Mouse (Mus musculus) forebrain, embryonic 15.5 days (tissue): ENCODE data around the gene Babam1. TPM values are rescaled to one million over a fixed set of nuclear protein-coding genes. Genes with fewer than 3 reads are reported as not detected.
A peak's percentile ranks its signal among the peaks of the same experiment; 100 is the strongest.
"Not testable (repeated sequence)": the region's sequence is repeated elsewhere in the genome, so short reads cannot be mapped to it uniquely, and the experiment has no call there.

ENCODE experiments used
- ATAC-seq: fragments of 200-750 bp; cut with Nextera tagmentation; replicated peaks from 2 replicates; pipeline ENCODE4 v1.8.0; 2017; ENCODE audit warnings: mild to moderate bottlenecking, moderate TSS enrichment, moderate library complexity
- H3K27ac ChIP-seq: fragments of 300-500 bp; sonication (generic); replicated peaks from 2 replicates; pipeline ENCODE4 v1.5.1; 2015; ENCODE audit warnings: mild to moderate bottlenecking, inconsistent platforms
- H3K27me3 ChIP-seq: fragments of 300-500 bp; sonication (generic); 2 replicates; pipeline ENCODE4 v1.6.1; 2015; ENCODE audit warnings: inconsistent platforms
- H3K36me3 ChIP-seq: fragments of 300-500 bp; sonication (generic); 2 replicates; pipeline ENCODE4 v1.6.1; 2015; ENCODE audit warnings: mild to moderate bottlenecking, inconsistent platforms
- H3K4me1 ChIP-seq: fragments of 300-500 bp; sonication (generic); 2 replicates; pipeline ENCODE4 v1.6.1; 2015; ENCODE audit warnings: inconsistent platforms
- H3K4me2 ChIP-seq: fragments of 300-500 bp; sonication (generic); replicated peaks from 2 replicates; pipeline ENCODE4 v1.6.1; 2015; ENCODE audit warnings: mild to moderate bottlenecking, inconsistent platforms
- H3K4me3 ChIP-seq: fragments of 300-500 bp; sonication (generic); 2 replicates; pipeline ENCODE4 v1.5.1; 2015; ENCODE audit warnings: mild to moderate bottlenecking, inconsistent platforms
- H3K9ac ChIP-seq: fragments of 300-500 bp; sonication (generic); replicated peaks from 2 replicates; pipeline ENCODE4 v1.6.1; 2015; ENCODE audit warnings: mild to moderate bottlenecking, inconsistent platforms
- H3K9me3 ChIP-seq: fragments of 300-500 bp; sonication (generic); 2 replicates; pipeline ENCODE4 v1.6.1; 2016; ENCODE audit warnings: inconsistent platforms
- WGBS: fragments of 180-500 bp; shearing (Covaris S2); methylation state at CpG from one replicate; pipeline ENCODE4 v1.1.7; 2015; ENCODE audit warnings: mixed read lengths; 5-methylcytosine and 5-hydroxymethylcytosine counted together
- polyA plus RNA-seq: library from polyadenylated mRNA; unstranded; fragments of >200 nt; fragmentation: Nextera tagmentation; extraction: Ambion mirVana; gene quantifications from 2 replicates; pipeline ENCODE4 v1.2.1, GENCODE M21; 2015

Babam1 gene
- polyA plus RNA-seq, 1 experiment from 2014 or later = 102 TPM

- H3K4me1 ChIP-seq = peaks cover 19% of the 10 kb centered on the region
- no peaks in the 10 kb centered on the region for H3K9me3 ChIP-seq
- no peak for ATAC-seq
- no peak overlapping the region for H3K4me2 ChIP-seq
- no peak overlapping the region for H3K27ac ChIP-seq
- no peak overlapping the region for H3K9ac ChIP-seq
- H3K36me3 ChIP-seq = peaks cover 13% of the 10 kb centered on the region
- 94% methylated on average over 6 of the region's 6 CpGs for WGBS
- no peak overlapping the region for H3K4me3 ChIP-seq
- no peaks in the 10 kb centered on the region for H3K27me3 ChIP-seq
Measured at GRCm38 (mm10) chr8:71403107-71403885, 6.6 kb downstream of the Babam1 start.

GRCm38 (mm10) chr8:71404011-71404410 lies 7.3 kb downstream of the Babam1 start:
- Histone ChIP-seq H3K27ac (no peak overlapping the region), H3K36me3 (peaks cover 10% of the 10 kb centered on the region; the same call in 1 of the 2 replicates), H3K9me3 (no peaks in the 10 kb centered on the region), H3K9ac (no peak overlapping the region), H3K4me2 (no peak overlapping the region), H3K4me1 (peaks cover 19% of the 10 kb centered on the region), H3K27me3 (no peaks in the 10 kb centered on the region), H3K4me3 (no peak overlapping the region)
- ATAC-seq = no peak
- 90% methylated on average over 8 of the region's 8 CpGs for WGBS

DNA sequence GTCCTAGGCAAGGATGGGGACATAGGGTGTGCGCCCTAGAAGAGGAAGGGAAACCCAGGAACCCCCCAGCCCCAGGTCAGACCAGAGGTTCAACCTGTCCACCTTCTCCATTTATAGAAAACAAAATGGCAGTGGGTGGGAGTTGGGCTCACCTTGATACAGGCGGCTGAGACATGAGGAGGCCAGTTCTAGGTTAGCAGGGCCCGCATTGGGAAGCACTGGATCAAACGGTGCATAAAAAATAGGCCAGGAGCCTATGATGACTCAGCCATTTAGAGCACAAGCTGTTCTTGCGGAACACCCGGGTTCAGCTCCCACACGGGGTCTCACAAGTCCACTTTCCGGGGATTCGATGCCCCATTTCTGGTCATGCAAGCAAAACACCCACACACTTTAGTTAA lies 8.3 kb downstream of the Babam1 start:
- no peak for ATAC-seq
- H3K4me1 ChIP-seq = peaks cover 19% of the 10 kb centered on the region
- H3K4me2 ChIP-seq = no peak overlapping the region
- H3K27ac ChIP-seq = no peak overlapping the region
- H3K36me3 ChIP-seq = peaks cover 6% of the 10 kb centered on the region; the same call in 1 of the 2 replicates
- no peaks in the 10 kb centered on the region for H3K27me3 ChIP-seq
- H3K4me3 ChIP-seq = no peak overlapping the region
- WGBS = 85% methylated on average over 9 of the region's 9 CpGs
- no peak overlapping the region for H3K9ac ChIP-seq
- no peaks in the 10 kb centered on the region for H3K9me3 ChIP-seq

GRCm38 (mm10) chr8:71405401-71406098 lies 8.9 kb downstream of the Babam1 start, which contains the start of gene Ankle1:
TSS of gene Ankle1 (plus strand) at chr8:71406010.
- 14% methylated on average over 33 of the region's 33 CpGs for WGBS
- Histone ChIP-seq H3K4me1 (peaks cover 19% of the 10 kb centered on the region), H3K36me3 (peaks cover 5% of the 10 kb centered on the region; the same call in 1 of the 2 replicates), H3K27me3 (no peaks in the 10 kb centered on the region), H3K4me3 (peak within 1 kb of the TSS; percentile 44), H3K4me2 (peak within 1 kb of the TSS; percentile 72), H3K9me3 (no peaks in the 10 kb centered on the region), H3K27ac (no peak within 1 kb of the TSS), H3K9ac (peak within 1 kb of the TSS; percentile 35)
- peak; percentile 92 for ATAC-seq

DNA sequence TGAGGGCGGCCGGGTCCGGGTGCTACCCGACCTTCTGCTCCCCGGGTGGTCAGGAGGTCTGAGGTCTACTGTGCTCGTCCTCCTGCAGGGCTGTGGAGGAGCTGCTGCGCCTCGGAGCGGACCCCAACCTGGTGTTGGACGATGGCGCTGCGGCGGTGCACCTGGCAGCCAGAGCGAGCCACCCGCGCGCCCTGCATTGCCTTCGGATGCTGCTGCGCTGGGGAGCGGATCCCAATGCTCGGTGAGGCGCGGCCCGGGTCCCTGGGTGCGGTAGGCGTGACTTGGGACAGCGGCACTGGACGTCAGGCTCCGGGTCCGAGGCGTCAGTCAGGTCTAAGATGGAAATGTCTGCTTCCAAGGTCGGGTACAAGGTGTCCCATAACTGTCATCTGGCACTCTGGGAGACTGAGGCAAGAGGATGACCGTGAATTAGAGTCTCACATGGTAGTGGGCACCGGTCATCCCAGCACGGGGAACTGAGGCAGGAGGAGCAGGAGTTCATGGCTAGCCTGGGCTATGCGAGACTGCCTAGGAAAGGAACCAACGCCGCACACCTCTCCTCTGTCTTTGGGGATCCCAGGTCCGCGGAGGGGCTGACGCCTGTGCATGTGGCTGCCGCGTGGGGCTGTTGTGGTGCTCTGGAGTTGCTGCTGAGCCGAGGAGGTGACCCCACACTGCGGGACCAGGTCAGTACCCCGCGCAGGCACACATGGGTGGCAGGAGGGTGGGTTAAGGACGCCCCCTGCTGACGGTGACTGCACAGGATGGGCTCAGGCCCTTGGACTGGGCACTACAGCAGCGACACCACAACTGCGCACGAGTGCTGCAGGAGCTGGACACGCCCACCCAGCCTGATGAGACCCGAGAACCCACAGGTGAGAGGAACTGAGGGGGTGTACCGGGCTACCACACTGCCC lies 9.7 kb downstream of the Babam1 start:
- ATAC-seq = peak; percentile 68
- H3K27me3 ChIP-seq = no peaks in the 10 kb centered on the region
- peaks cover 19% of the 10 kb centered on the region for H3K4me1 ChIP-seq
- under 1% methylated on average over 55 of the region's 55 CpGs for WGBS
- H3K4me2 ChIP-seq = peak overlapping the region; percentile 72
- H3K9ac ChIP-seq = peak overlapping the region; percentile 29
- H3K27ac ChIP-seq = no peak overlapping the region
- no peaks in the 10 kb centered on the region for H3K9me3 ChIP-seq
- peak overlapping the region; percentile 44 for H3K4me3 ChIP-seq
- peaks cover 3% of the 10 kb centered on the region; the same call in 1 of the 2 replicates for H3K36me3 ChIP-seq

DNA sequence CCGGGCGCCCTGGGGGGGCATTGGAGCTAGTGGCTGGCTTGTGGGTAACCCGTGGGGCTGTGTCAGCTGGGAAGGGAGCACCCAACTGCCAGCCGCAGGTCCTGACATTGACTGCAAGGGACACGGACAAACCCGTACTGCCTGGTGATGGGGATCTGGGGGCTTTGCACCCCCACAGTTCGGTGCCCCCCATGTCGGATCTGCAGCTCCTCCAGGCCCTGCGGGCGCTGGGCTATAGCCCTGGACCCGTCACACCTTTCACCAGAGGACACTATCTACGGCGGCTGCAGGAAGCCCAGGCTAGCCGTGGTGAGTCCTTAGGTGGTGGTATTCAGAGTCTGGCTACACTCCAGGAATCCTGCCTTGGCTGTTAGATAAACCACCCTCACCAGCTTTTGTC lies 10.8 kb downstream of the Babam1 start:
- no peak overlapping the region for H3K27ac ChIP-seq
- peaks cover 19% of the 10 kb centered on the region for H3K4me1 ChIP-seq
- no peaks in the 10 kb centered on the region for H3K9me3 ChIP-seq
- no peaks in the 10 kb centered on the region for H3K27me3 ChIP-seq
- ATAC-seq = no peak
- no peak overlapping the region for H3K9ac ChIP-seq
- H3K4me3 ChIP-seq = no peak overlapping the region
- 94% methylated on average over 14 of the region's 14 CpGs for WGBS
- H3K4me2 ChIP-seq = no peak overlapping the region
- peaks cover 3% of the 10 kb centered on the region; the same call in 1 of the 2 replicates for H3K36me3 ChIP-seq

DNA sequence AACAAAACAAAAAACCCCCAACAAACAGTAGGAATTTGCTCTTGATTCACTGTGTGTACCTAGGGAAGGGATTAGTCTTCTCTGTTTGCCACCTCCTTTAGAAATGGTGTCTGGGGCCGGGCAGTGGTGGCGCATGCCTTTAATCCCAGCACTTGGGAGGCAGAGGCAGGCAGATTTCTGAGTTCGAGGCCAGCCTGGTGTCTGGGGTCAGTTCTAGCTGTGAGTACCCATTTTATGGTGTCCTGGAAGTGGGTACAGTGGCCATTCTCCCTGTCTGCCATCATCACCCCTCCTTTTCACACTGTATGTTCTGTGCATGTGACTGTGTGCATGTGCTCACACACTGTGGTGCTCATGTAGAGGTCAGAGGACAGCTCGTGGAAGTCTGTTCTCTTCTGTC lies 11.6 kb downstream of the Babam1 start:
- no peak overlapping the region for H3K9ac ChIP-seq
- peaks cover 3% of the 10 kb centered on the region; the same call in 1 of the 2 replicates for H3K36me3 ChIP-seq
- H3K4me1 ChIP-seq = peaks cover 19% of the 10 kb centered on the region
- no peak overlapping the region for H3K27ac ChIP-seq
- no peaks in the 10 kb centered on the region for H3K9me3 ChIP-seq
- ATAC-seq = no peak
- no peaks in the 10 kb centered on the region for H3K27me3 ChIP-seq
- no peak overlapping the region for H3K4me3 ChIP-seq
- WGBS = 95% methylated on average over 4 of the region's 4 CpGs
- H3K4me2 ChIP-seq = no peak overlapping the region

GRCm38 (mm10) chr8:71411535-71412273 lies 15.0 kb downstream of the Babam1 start:
- H3K4me1 ChIP-seq = peaks cover 7% of the 10 kb centered on the region
- no peak overlapping the region for H3K9ac ChIP-seq
- no peak for ATAC-seq
- WGBS = 52% methylated on average over 11 of the region's 11 CpGs
- no peaks in the 10 kb centered on the region for H3K9me3 ChIP-seq
- no peak overlapping the region for H3K4me3 ChIP-seq
- no peaks in the 10 kb centered on the region for H3K27me3 ChIP-seq
- peaks cover 3% of the 10 kb centered on the region; the same call in 1 of the 2 replicates for H3K36me3 ChIP-seq
- H3K4me2 ChIP-seq = no peak overlapping the region
- H3K27ac ChIP-seq = no peak overlapping the region

- H3K9me3 ChIP-seq = no peaks in the 10 kb centered on the region
- no peak for ATAC-seq
- H3K9ac ChIP-seq = no peak overlapping the region
- H3K27me3 ChIP-seq = no peaks in the 10 kb centered on the region
- H3K4me3 ChIP-seq = no peak overlapping the region
- H3K4me1 ChIP-seq = no peaks in the 10 kb centered on the region
- H3K36me3 ChIP-seq = no peaks in the 10 kb centered on the region
- H3K4me2 ChIP-seq = no peak overlapping the region
- no peak overlapping the region for H3K27ac ChIP-seq
Measured at GRCm38 (mm10) chr8:71422121-71422520, 25.5 kb downstream of the Babam1 start.

- not testable (repeated sequence) for H3K36me3 ChIP-seq, H3K4me1 ChIP-seq, H3K4me2 ChIP-seq, H3K4me3 ChIP-seq, H3K27ac ChIP-seq, H3K9ac ChIP-seq, ATAC-seq, H3K27me3 ChIP-seq, H3K9me3 ChIP-seq
- 81% methylated on average over 1 of the region's 1 CpGs for WGBS
Measured at GRCm38 (mm10) chr8:71432935-71433334, 36.3 kb downstream of the Babam1 start.

DNA sequence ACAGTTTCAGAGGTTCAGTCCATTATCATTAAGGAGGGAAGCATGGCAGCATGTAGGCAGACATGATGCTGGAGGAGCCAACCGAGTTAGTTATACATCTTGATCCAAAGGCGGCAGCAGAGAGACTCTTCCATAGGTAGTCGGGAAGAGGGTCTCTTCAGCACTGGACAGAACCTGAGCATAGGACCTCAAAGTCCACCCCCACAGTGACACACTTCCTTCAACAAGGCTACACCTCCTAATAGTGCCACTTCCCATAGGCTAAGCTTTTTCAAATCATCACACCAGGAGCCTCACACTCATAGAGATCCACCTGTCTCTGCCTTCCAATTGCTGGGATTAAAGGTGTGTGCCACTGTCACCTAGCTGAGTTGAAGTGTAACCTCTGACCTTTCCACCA lies 40.4 kb downstream of the Babam1 start:
- Histone ChIP-seq H3K27ac (no peak overlapping the region), H3K9ac (no peak overlapping the region), H3K36me3 (no peaks in the 10 kb centered on the region), H3K27me3 (peaks cover 3% of the 10 kb centered on the region; the same call in 1 of the 2 replicates), H3K9me3 (no peaks in the 10 kb centered on the region), H3K4me3 (no peak overlapping the region), H3K4me2 (no peak overlapping the region), H3K4me1 (no peaks in the 10 kb centered on the region)
- 57% methylated on average over 3 of the region's 3 CpGs for WGBS
- ATAC-seq = no peak
